Mouse (Mus musculus): Measurements from ENCODE around the gene Fam131c.

The Fam131c gene

GRCm38 (mm10) chr4:141359222-141359621 is 8.8 kb upstream of the Fam131c start:
- no peak for DNase-seq (ENCODE audit: low spot score)

- no peak for DNase-seq (ENCODE audit: low spot score)
These were observed 7.2 kb upstream of the Fam131c start for GRCm38 (mm10) chr4:141360846-141361245.

GRCm38 (mm10) chr4:141362937-141363548 is 5.0 kb upstream of the Fam131c start:
- peak; percentile 81 for DNase-seq (ENCODE audit: low spot score)

GRCm38 (mm10) chr4:141365126-141365525 is 2.9 kb upstream of the Fam131c start:
- DNase-seq (ENCODE audit: low spot score) = no peak

GRCm38 (mm10) chr4:141365876-141366275 is 2.1 kb upstream of the Fam131c start:
- no peak for DNase-seq (ENCODE audit: low spot score)

- DNase-seq (ENCODE audit: low spot score) = no peak
These were observed 4.4 kb downstream of the Fam131c start for GRCm38 (mm10) chr4:141372426-141372825.

GRCm38 (mm10) chr4:141379674-141380073 is 11.7 kb downstream of the Fam131c start:
- DNase-seq (ENCODE audit: low spot score) = no peak

GRCm38 (mm10) chr4:141382406-141382805 is 14.4 kb downstream of the Fam131c start:
- DNase-seq (ENCODE audit: low spot score) = no peak

GRCm38 (mm10) chr4:141385275-141385674 is 17.3 kb downstream of the Fam131c start:
- DNase-seq (ENCODE audit: low spot score) = no peak

GRCm38 (mm10) chr4:141386150-141386549 is 18.1 kb downstream of the Fam131c start:
- no peak for DNase-seq (ENCODE audit: low spot score)

GRCm38 (mm10) chr4:141387093-141387784 is 19.2 kb downstream of the Fam131c start:
- DNase-seq (ENCODE audit: low spot score) = peak; percentile 69

- DNase-seq (ENCODE audit: low spot score) = no peak
These were observed 19.9 kb downstream of the Fam131c start for GRCm38 (mm10) chr4:141387933-141388332.

- no peak for DNase-seq (ENCODE audit: low spot score)
These were observed 21.5 kb downstream of the Fam131c start for GRCm38 (mm10) chr4:141389366-141390150.

- DNase-seq (ENCODE audit: low spot score) = no peak
These were observed 23.3 kb downstream of the Fam131c start for GRCm38 (mm10) chr4:141391293-141391692.

GRCm38 (mm10) chr4:141394751-141395150 is 26.7 kb downstream of the Fam131c start:
- DNase-seq (ENCODE audit: low spot score) = no peak

- DNase-seq (ENCODE audit: low spot score) = no peak
These were observed 29.8 kb downstream of the Fam131c start for GRCm38 (mm10) chr4:141397861-141398260.

- DNase-seq (ENCODE audit: low spot score) = no peak
These were observed 30.5 kb downstream of the Fam131c start, which contains the start of gene Clcnka for GRCm38 (mm10) chr4:141398545-141398944. Gene Clcnka, minus strand, starts transcription at chr4:141398724.

GRCm38 (mm10) chr4:141400171-141400570 is 32.2 kb downstream of the Fam131c start:
- no peak for DNase-seq (ENCODE audit: low spot score)

GRCm38 (mm10) chr4:141404518-141405313 is 36.7 kb downstream of the Fam131c start:
- peak; percentile 94 for DNase-seq (ENCODE audit: low spot score)

- DNase-seq (ENCODE audit: low spot score) = no peak
These were observed 37.2 kb downstream of the Fam131c start for GRCm38 (mm10) chr4:141405314-141405622.

- peak; percentile 41 for DNase-seq (ENCODE audit: low spot score)
These were observed 38.7 kb downstream of the Fam131c start for GRCm38 (mm10) chr4:141406516-141407299.

Data from ovary, postnatal 14 days (tissue).